Mouse (Mus musculus): ENCODE results near the gene 3425401B19Rik. TPM values are rescaled to one million over a fixed set of nuclear protein-coding genes. Genes with fewer than 3 reads are reported as not detected.

Gene 3425401B19Rik
- total and polyA plus RNA-seq, 3 experiments, result not detected

DNA sequence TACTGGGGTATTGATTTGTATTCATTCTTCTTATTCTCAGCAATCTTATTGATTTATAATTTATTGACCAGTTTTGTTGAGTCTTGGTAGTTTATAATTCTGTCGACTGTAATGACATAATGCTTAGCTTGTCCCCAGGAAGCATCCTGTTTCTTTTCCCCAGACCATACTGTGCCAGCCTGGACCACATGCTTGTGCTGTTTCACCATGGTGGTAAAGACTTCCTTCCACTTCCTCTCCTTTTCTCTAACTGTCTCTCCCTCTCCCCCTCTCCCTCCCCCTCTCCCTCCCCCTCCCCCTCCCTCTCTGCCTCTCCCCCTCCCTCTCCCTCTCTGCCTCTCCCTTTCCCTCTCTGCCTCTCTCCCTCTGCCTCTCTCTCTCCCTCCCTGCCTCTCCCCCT lies 36.4 kb upstream of the 3425401B19Rik start:
- no peak overlapping the region for H3K27ac ChIP-seq (ENCODE audit: control insufficient read depth, low read depth, low read length)
- no peak overlapping the region for H3K9ac ChIP-seq (ENCODE audit: control insufficient read depth, low read depth, low read length, poor library complexity, severe bottlenecking)
- no peaks in the 10 kb centered on the region for H3K4me1 ChIP-seq (ENCODE audit: control insufficient read depth in 1 of 2, insufficient read depth in 2 of 2, low read length in 2 of 2)
- no peak for TF ChIP-seq POLR2AphosphoS5 (IDR thresholded peaks at IDR 0.05; ENCODE audit: borderline replicate concordance, low read depth, low read length)
- TF ChIP-seq SMC3 (IDR thresholded peaks at IDR 0.05; ENCODE audit: low read depth, low read length), result no peak
- TF ChIP-seq MAFK (IDR thresholded peaks at IDR 0.05; ENCODE audit: borderline replicate concordance, low read depth, low read length), result no peak
- no peak for TF ChIP-seq CHD1 (IDR thresholded peaks at IDR 0.05; ENCODE audit: low read depth, low read length)
- no peak for TF ChIP-seq E2F4 (IDR thresholded peaks at IDR 0.05; ENCODE audit: borderline replicate concordance, low read depth, low read length)
- TF ChIP-seq RAD21 (IDR thresholded peaks at IDR 0.05; ENCODE audit: low read depth, low read length), result no peak
- no peak for TF ChIP-seq CTCF (IDR thresholded peaks at IDR 0.05 in 2 of 3, conservative IDR thresholded peaks at IDR 0.05 in 1 of 3; ENCODE audit: control insufficient read depth in 1 of 3, insufficient read depth in 1 of 3, low read depth in 2 of 3, low read length in 3 of 3, poor library complexity in 1 of 3, severe bottlenecking in 1 of 3)
- no peak for TF ChIP-seq HCFC1 (IDR thresholded peaks at IDR 0.05; ENCODE audit: low read depth, low read length)
- TF ChIP-seq TBP (IDR thresholded peaks at IDR 0.05; ENCODE audit: low read depth, low read length), result no peak
- TF ChIP-seq MYC (IDR thresholded peaks at IDR 0.05; ENCODE audit: low read depth, low read length), result no peak
- TF ChIP-seq ELF1 (IDR thresholded peaks at IDR 0.05; ENCODE audit: low read depth, low read length), result no peak
- no peak for TF ChIP-seq POLR2A (IDR thresholded peaks at IDR 0.05; ENCODE audit: control insufficient read depth in 1 of 2, insufficient read depth in 1 of 2, low read depth in 1 of 2, low read length in 2 of 2, poor library complexity in 1 of 2)
- TF ChIP-seq USF1 (IDR thresholded peaks at IDR 0.05; ENCODE audit: low read depth, low read length), result no peak
- no peak for TF ChIP-seq JUND (IDR thresholded peaks at IDR 0.05; ENCODE audit: low read depth, low read length)
- TF ChIP-seq RCOR1 (IDR thresholded peaks at IDR 0.05; ENCODE audit: low read depth, low read length), result no peak
- TF ChIP-seq CHD2 (IDR thresholded peaks at IDR 0.05; ENCODE audit: low read length), result no peak
- no peaks in the 10 kb centered on the region for H3K9me3 ChIP-seq (replicated peaks; ENCODE audit: insufficient read depth, low read length)
- no peaks in the 10 kb centered on the region for H3K36me3 ChIP-seq (ENCODE audit: control insufficient read depth in 1 of 2, insufficient read depth in 2 of 2, low read length in 2 of 2)
- no peak for DNase-seq (ENCODE audit: low read depth, low spot score)
- H3K79me2 ChIP-seq (ENCODE audit: control insufficient read depth, insufficient read depth, low read length, poor library complexity), result no peaks in the 10 kb centered on the region
- H3K4me3 ChIP-seq (ENCODE audit: control insufficient read depth in 1 of 2, insufficient read depth in 1 of 2, low read depth in 2 of 2, low read length in 2 of 2), result no peak overlapping the region
- H3K27me3 ChIP-seq (ENCODE audit: control insufficient read depth in 1 of 2, insufficient read depth in 2 of 2, low read length in 2 of 2), result no peaks in the 10 kb centered on the region

DNA sequence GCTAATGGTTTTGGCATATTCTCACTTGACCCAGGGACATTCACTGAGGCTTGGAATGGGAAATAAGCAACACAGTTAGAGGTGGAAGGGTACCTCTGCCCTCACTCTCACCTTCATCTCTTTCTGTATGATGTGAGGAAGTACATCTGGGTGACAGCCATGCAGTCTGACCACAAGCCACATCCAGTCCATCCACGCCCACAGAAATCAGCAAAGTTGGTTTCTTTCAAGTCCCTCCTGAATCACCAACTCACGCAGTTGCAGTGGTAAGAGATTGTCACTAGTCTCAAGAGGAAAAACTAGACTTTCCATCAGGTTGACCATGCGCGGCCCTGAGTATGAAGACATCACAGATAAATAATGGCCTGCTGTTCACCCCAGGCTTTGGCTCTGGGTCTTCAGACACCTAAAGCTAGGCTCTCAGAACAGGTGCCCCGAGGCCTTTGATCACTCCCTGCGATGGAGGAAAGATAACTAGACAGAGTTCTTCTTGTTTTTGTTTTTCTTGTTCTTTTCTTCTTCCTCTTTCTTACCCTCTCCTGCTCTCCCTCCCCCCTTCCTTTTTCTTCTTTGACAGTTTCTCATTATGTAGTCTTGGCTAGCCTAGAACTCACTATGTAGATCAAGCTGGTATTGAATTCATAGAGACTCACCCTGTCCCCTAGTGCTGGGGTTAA lies 31.8 kb upstream of the 3425401B19Rik start:
- no peaks in the 10 kb centered on the region for H3K9me3 ChIP-seq (replicated peaks; ENCODE audit: insufficient read depth, low read length)
- no peak overlapping the region for H3K9ac ChIP-seq (ENCODE audit: control insufficient read depth, low read depth, low read length, poor library complexity, severe bottlenecking)
- no peak for DNase-seq (ENCODE audit: low read depth, low spot score)
- no peak overlapping the region for H3K4me3 ChIP-seq (ENCODE audit: control insufficient read depth in 1 of 2, insufficient read depth in 1 of 2, low read depth in 2 of 2, low read length in 2 of 2)
- H3K79me2 ChIP-seq (ENCODE audit: control insufficient read depth, insufficient read depth, low read length, poor library complexity), result no peaks in the 10 kb centered on the region
- H3K4me1 ChIP-seq (ENCODE audit: control insufficient read depth in 1 of 2, insufficient read depth in 2 of 2, low read length in 2 of 2), result no peaks in the 10 kb centered on the region
- no peak overlapping the region for H3K27ac ChIP-seq (ENCODE audit: control insufficient read depth, low read depth, low read length)
- no peaks in the 10 kb centered on the region for H3K36me3 ChIP-seq (ENCODE audit: control insufficient read depth in 1 of 2, insufficient read depth in 2 of 2, low read length in 2 of 2)
- no peak for TF ChIP-seq MAX (IDR thresholded peaks at IDR 0.05; ENCODE audit: low read length)
- no peak for TF ChIP-seq E2F4 (IDR thresholded peaks at IDR 0.05; ENCODE audit: borderline replicate concordance, low read depth, low read length)
- no peak for TF ChIP-seq ZKSCAN1 (IDR thresholded peaks at IDR 0.05; ENCODE audit: low read depth, low read length)
- no peak for TF ChIP-seq MYC (IDR thresholded peaks at IDR 0.05; ENCODE audit: low read depth, low read length)
- no peak for TF ChIP-seq JUND (IDR thresholded peaks at IDR 0.05; ENCODE audit: low read depth, low read length)
- no peak for TF ChIP-seq UBTF (IDR thresholded peaks at IDR 0.05; ENCODE audit: borderline replicate concordance, insufficient read depth, low read depth, low read length)
- TF ChIP-seq CTCF (IDR thresholded peaks at IDR 0.05 in 2 of 3, conservative IDR thresholded peaks at IDR 0.05 in 1 of 3; ENCODE audit: control insufficient read depth in 1 of 3, insufficient read depth in 1 of 3, low read depth in 2 of 3, low read length in 3 of 3, poor library complexity in 1 of 3, severe bottlenecking in 1 of 3), result no peak
- TF ChIP-seq CHD2 (IDR thresholded peaks at IDR 0.05; ENCODE audit: low read length), result no peak
- TF ChIP-seq MYB (IDR thresholded peaks at IDR 0.05; ENCODE audit: low read depth, low read length), result no peak
- TF ChIP-seq MXI1 (IDR thresholded peaks at IDR 0.05; ENCODE audit: low read depth, low read length), result no peak
- no peak for TF ChIP-seq POLR2AphosphoS5 (IDR thresholded peaks at IDR 0.05; ENCODE audit: borderline replicate concordance, low read depth, low read length)
- no peak for TF ChIP-seq CHD1 (IDR thresholded peaks at IDR 0.05; ENCODE audit: low read depth, low read length)
- no peak for TF ChIP-seq GABPA (IDR thresholded peaks at IDR 0.05; ENCODE audit: low read depth, low read length)
- no peak for TF ChIP-seq EP300 (IDR thresholded peaks at IDR 0.05; ENCODE audit: low read depth in 1 of 2, low read length in 2 of 2)
- no peak for TF ChIP-seq ZMIZ1 (IDR thresholded peaks at IDR 0.05; ENCODE audit: low read depth, low read length)
- TF ChIP-seq ZC3H11A (IDR thresholded peaks at IDR 0.05; ENCODE audit: low read depth, low read length), result no peak
- H3K27me3 ChIP-seq (ENCODE audit: control insufficient read depth in 1 of 2, insufficient read depth in 2 of 2, low read length in 2 of 2), result no peaks in the 10 kb centered on the region

All from MEL (cell line).